Mouse (Mus musculus) stomach, postnatal 0 days (tissue): ENCODE results near the gene Zfp511.

Source experiments
- CTCF ChIP-seq: IDR thresholded peaks from 2 replicates; pipeline ENCODE4 v1.5.1; 2016; ENCODE audit warnings: antibody characterized with exemption, low read depth, mild to moderate bottlenecking, moderate library complexity
- EP300 ChIP-seq: optimal IDR thresholded peaks from 2 replicates; pipeline ENCODE3; 2016; ENCODE audit warnings: antibody characterized with exemption

GRCm38 (mm10) chr7:140057413-140058407, 21.5 kb downstream of the Zfp511 start:
- peak; percentile 39 for TF ChIP-seq CTCF
- no peak for TF ChIP-seq EP300
